In the genomic region with DNA sequence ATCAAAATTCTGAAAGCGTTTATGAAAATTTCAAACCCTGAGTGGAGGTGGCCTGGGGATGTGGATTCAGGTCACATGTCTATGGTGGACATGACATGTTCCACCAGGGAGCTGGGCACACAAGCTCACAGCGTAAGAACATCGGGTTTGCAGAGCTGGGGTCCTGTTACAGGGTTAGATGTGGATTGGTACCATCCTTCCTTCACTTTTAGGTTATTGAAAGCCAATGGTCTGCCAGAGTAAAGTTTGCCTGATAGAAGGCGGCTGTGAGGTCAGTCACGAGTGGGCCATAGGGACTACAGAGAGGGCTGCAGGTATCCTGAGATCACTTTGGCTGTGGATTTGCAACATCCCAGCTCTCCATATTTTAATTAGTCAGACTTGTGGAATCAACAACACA, we compare ENCODE assay signal across 30 mouse cellular contexts.
"Had no signal": no experiment of that assay in that cellular context is flagged by ENCODE, and none has a peak within 500 bp of the region (broad histone marks: within the 10 kb centered on the region; RNA-seq: fewer than 3 reads in every experiment).

No protein-coding gene starts in this region.

- H3K9ac ChIP-seq: limb, embryonic 12.5 days; limb, embryonic 13.5 days; limb, embryonic 15.5 days; liver, embryonic 12.5 days; liver, embryonic 13.5 days; liver, embryonic 14.5 days; liver, embryonic 15.5 days; liver, postnatal 0 days; lung, embryonic 14.5 days; lung, embryonic 15.5 days; midbrain, embryonic 12.5 days; midbrain, embryonic 13.5 days; midbrain, embryonic 15.5 days; neural tube, embryonic 12.5 days had no signal

- H3K4me3 ChIP-seq: limb, embryonic 10.5 days; limb, embryonic 12.5 days; limb, embryonic 13.5 days; limb, embryonic 15.5 days; liver, embryonic 12.5 days; liver, embryonic 13.5 days; liver, embryonic 15.5 days; lung, embryonic 15.5 days; megakaryocyte, embryonic 14.5 days; midbrain, embryonic 10.5 days; midbrain, embryonic 12.5 days; midbrain, embryonic 13.5 days; midbrain, embryonic 15.5 days; myocyte; neural tube, embryonic 12.5 days had no signal

- H3K9me3 ChIP-seq: limb, embryonic 10.5 days; limb, embryonic 15.5 days; liver, embryonic 12.5 days; liver, embryonic 13.5 days; liver, embryonic 15.5 days; lung, embryonic 15.5 days; midbrain, embryonic 15.5 days had no signal

- H3K27ac ChIP-seq: limb, embryonic 10.5 days; limb, embryonic 12.5 days; limb, embryonic 13.5 days; limb, embryonic 15.5 days; liver, embryonic 12.5 days; liver, embryonic 13.5 days; liver, embryonic 14.5 days; liver, embryonic 15.5 days; lung, embryonic 15.5 days; macrophage; midbrain, embryonic 10.5 days; midbrain, embryonic 12.5 days; midbrain, embryonic 13.5 days; midbrain, embryonic 15.5 days; neural tube, embryonic 12.5 days had no signal

- H3K4me1 ChIP-seq: limb, embryonic 10.5 days; limb, embryonic 13.5 days; limb, embryonic 15.5 days; liver, embryonic 12.5 days; liver, embryonic 13.5 days; liver, embryonic 15.5 days; lung, embryonic 15.5 days; megakaryocyte, embryonic 14.5 days; midbrain, embryonic 10.5 days; midbrain, embryonic 12.5 days; midbrain, embryonic 13.5 days; midbrain, embryonic 15.5 days; neural tube, embryonic 12.5 days had no signal

- H3K36me3 ChIP-seq: lung, embryonic 15.5 days; midbrain, embryonic 15.5 days had no signal

- H3K27me3 ChIP-seq: limb, embryonic 12.5 days; limb, embryonic 13.5 days; limb, embryonic 15.5 days; liver, embryonic 12.5 days; liver, embryonic 13.5 days; liver, embryonic 15.5 days; lung, embryonic 15.5 days; megakaryocyte, embryonic 14.5 days; midbrain, embryonic 12.5 days; midbrain, embryonic 13.5 days; midbrain, embryonic 15.5 days; neural tube, embryonic 12.5 days had no signal

- ATAC-seq: liver, embryonic 12.5 days; liver, postnatal 0 days; lung, postnatal 0 days; midbrain, embryonic 13.5 days; midbrain, embryonic 15.5 days; midbrain, embryonic 16.5 days had no signal

- DNase-seq: left cerebral cortex, postnatal 4 days; liver, embryonic 13.5 days; liver, postnatal 0 days; lung, adult 18-20 months; lung, adult 2 months; lung, embryonic 14.5 days; lung, postnatal 10 days; lung, postnatal 14 days; lung, postnatal 36 days; lung, postnatal 4 days; midbrain, embryonic 14.5 days had no signal

- H3K4me2 ChIP-seq: limb, embryonic 12.5 days; limb, embryonic 13.5 days; limb, embryonic 15.5 days; liver, embryonic 12.5 days; liver, embryonic 13.5 days; liver, embryonic 15.5 days; lung, embryonic 14.5 days; lung, embryonic 15.5 days; midbrain, embryonic 11.5 days; midbrain, embryonic 12.5 days; midbrain, embryonic 13.5 days; midbrain, embryonic 15.5 days; neural tube, embryonic 12.5 days had no signal
